Mouse (Mus musculus) cerebellum, adult 9-11 months (tissue): Measurements from ENCODE around the gene Abraxas1.

Source experiments
- DNase-seq: peaks from one replicate; pipeline ENCODE4 v3.0.0; 2022

Gene Abraxas1

GRCm38 (mm10) chr5:100821375-100821774 is 610 bp upstream of the Abraxas1 start:
- no peak for DNase-seq

DNA sequence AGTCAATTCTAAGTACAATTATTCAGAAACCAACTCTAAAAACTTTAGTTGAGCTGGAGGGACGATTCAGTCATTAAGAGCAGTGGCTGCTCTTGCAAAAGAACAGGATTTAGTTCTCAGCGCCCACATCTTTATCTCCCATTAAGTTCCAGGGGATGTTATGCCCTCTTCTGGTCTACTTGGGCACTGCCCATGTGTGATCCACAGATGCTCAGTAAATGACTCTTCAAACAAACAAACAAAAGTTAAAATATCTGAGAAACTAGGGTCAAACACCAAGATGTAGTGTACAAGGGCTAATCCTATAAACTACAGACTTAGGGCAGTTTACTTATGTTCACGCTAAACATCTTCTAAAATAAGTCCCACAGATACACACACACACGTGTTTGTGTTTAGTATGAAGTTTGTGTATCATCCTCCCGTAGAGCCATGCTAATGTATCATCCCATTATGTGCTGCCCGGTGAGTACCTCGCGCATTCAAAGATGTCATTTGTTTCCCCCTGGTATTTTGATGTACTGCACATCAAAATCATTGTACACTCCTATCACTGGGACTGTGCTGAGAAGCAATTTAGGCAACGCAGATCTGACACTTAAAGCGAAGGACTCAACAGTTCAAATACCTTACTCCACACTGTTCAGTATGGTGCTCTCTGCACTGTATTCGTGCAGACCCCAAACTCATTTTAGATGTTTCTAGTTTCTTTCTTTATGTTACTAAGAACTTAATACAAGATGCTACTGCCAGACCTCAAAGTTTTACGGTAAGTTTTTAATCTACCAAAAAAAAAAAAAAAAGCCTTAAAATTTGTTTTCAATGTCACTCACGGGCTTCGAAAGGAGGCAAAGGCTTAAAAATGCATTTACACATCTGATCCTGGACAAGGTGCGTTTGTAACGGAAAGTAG is 941 bp downstream of the Abraxas1 start:
- no peak for DNase-seq

GRCm38 (mm10) chr5:100818341-100818740 is 2.4 kb downstream of the Abraxas1 start:
- no peak for DNase-seq

- peak; percentile 94 for DNase-seq
These were observed 22.5 kb downstream of the Abraxas1 start, which contains the start of the genes Helq and Mrps18c for GRCm38 (mm10) chr5:100798165-100798860. TSS of gene Helq (minus strand) at chr5:100798598. TSS of gene Mrps18c (plus strand) at chr5:100798627.

DNA sequence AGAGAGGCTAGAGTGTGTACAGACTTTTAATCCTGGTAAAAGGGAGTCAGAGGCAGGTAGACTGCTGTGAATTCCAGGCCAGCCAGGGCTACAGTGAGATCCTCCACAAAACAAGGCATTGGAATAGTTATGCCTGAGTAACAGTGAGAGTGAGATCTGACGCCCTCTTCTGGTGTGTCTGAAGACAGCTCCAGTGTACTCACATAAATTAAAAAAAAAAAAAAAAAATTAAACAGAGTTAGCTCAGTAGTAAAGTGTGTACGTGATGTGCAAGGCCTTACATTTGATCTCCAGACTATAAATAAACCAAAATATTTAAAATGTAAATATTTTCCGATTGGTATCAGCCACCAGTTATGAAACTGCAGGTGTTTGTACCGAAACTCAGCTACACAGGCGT is 26.7 kb downstream of the Abraxas1 start:
- DNase-seq, result no peak

DNA sequence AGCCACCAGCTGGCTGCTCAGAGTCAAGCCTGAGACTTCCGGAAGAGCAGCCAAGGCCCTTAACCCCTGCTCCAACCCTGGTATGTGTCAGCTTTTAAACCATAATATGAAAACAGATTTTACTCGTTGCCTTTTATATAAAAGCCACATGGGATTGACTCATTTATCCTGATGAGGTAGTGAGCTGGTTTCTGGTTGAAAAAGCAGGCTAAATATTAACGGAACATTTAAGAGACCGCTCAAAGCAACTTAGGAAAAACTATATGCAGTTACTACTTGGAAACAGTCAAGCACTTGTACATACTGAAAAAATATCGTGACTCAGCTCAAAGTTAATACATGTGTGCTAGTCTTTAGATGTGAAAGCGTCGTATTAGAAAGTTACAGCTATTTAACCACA is 28.5 kb downstream of the Abraxas1 start:
- DNase-seq, result no peak

DNA sequence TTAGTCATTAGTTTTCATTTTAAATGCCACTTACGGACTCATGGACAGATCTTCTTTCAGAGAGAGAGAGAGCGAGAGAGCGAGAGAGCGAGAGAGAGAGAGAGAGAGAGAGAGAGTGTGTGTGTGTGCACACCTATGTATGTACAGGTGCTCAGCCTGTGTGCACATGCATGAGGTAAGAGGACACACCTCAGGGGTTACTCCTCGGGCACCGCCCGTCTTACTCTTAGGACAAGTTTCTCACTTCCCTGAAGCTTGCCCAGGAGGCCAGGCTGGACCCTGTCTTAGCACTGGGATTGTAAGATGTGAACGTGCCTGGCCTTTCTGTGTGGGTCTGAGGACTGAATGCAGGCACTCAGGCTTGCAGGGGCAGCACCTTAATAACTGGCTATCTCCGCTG is 33.2 kb downstream of the Abraxas1 start:
- DNase-seq, result no peak

DNA sequence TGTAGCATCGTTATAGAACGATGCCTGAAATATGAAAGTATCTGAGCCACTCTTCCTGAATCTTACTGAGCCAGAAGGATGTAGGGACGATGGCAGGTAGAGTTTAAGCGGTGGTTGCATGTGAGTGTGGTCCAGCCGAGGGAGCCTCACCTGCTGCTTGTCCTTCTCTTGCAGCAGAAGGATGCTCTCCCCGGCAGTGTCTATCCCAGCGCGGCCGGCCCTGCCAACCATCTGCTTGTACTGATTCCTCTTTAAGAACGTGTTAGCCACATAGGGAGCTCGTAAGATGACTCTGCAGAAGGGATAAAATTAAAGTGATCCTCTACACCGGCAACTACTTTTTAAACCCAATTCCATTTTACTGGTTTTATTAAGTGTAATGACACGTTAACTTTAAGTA is 41.8 kb downstream of the Abraxas1 start:
- no peak for DNase-seq

GRCm38 (mm10) chr5:100776900-100777299 is 43.9 kb downstream of the Abraxas1 start:
- no peak for DNase-seq

DNA sequence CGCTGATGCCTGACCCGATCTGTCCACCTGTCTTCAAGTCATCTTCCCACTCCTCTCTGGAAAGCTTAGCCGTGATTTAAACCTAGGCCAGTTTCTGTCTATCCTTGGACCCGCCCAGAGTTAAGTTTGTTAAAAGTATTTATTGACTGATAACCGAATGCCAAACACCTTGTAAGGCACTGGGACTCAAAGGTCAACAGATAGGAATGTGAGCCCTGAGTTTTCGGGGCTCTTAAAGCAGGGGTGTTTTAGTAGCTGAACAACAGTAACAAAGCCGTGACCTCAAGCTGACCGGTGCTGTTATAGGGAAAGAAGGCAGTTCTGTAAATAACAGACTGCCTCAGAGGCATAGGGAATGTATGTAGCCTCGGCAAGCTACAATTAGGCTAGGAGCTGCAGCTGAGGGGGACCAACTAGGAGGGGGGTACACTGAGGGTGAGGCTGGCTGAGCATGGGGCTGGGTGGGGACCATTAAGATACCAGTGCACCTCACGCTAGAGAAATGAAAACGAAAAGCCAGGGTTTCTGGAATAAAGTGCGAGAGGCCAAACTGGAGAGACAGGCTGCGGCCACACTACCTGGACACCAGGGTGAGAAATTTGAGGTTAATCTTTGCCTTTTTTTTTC is 44.9 kb downstream of the Abraxas1 start:
- no peak for DNase-seq

DNA sequence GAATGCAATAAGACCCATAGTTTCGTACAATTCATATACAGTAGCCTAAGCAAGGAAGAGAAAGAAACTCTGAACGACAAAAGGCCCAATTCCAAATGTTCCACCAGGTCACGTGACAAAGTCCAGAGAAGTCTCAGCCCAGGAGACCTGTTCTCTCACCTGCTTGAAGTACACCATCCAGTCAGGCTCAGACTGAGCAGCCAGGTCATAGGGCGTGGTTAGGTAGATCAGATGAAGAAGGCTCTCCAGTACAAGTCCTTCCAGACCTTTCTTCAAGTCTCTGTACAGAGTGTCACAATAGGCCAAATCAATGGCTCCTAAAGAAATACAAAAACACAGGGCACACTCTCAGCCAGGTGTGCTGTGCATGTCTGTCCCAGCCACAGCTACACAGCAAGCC is 49.2 kb downstream of the Abraxas1 start:
- DNase-seq, result no peak

DNA sequence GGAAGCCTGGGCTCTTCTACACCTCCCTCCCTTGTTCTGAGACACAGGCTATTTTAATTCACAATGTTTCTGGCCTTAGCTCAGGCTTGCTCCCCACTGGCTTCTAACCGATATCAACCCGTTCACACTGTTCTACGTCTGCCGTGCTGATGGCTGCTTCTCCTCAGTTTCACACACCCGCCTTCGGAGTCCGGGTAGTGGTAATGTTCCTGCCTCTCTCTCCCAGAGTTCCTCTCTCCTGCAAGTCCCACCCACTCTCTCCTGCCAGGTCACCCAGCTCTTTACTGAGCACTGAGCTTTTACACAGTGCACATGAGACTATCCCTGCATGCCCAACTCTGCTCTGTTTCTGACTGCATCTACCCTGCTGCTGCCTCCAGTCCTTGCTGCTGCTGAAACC is 54.7 kb downstream of the Abraxas1 start:
- no peak for DNase-seq

DNA sequence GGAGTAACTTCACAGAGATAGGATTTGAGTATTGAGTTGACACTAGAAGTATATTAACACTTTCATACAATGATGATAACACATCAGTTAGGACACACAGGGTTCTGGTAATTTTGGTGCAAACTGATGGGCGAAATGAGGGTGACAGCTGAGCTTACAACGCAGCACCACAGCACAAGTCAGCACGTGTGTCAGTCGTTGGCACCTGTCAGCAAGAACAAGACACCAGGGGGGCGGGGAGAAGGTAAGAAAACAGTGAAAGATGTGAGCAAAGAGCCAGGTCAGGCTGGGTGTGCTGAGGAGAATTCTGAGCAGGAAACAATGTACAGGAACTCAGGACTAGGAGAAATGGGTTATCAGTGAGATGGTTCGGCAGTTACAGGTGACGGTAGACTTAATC is 59.0 kb downstream of the Abraxas1 start:
- DNase-seq, result no peak

GRCm38 (mm10) chr5:100760049-100760663 is 60.6 kb downstream of the Abraxas1 start:
- no peak for DNase-seq

- DNase-seq, result no peak
These were observed 62.6 kb downstream of the Abraxas1 start for GRCm38 (mm10) chr5:100758121-100758520.
